Mouse (Mus musculus) stomach, embryonic 14.5 days (tissue): ENCODE measurements around the gene Kcna2. TPM values are rescaled to one million over a fixed set of nuclear protein-coding genes. Genes with fewer than 3 reads are reported as not detected.

Experiments used
- ATAC-seq: fragments of 200-750 bp; cut with Nextera tagmentation; 2 replicates; pipeline ENCODE4 v1.8.0; 2017; ENCODE audit warnings: low read depth, moderate TSS enrichment; ENCODE audit not compliant: insufficient number of reproducible peaks, insufficient read depth, low FRiP score
- H3K27ac ChIP-seq: fragments of 300-500 bp; sonication (generic); 2 replicates; pipeline ENCODE4 v1.5.1; 2014; ENCODE audit warnings: mild to moderate bottlenecking, low read length, moderate library complexity, mixed read lengths
- H3K27me3 ChIP-seq: fragments of 300-500 bp; sonication (generic); 2 replicates; pipeline ENCODE4 v1.6.1; 2014; ENCODE audit warnings: low read length, control low read depth, mixed read lengths; ENCODE audit not compliant: control insufficient read depth, insufficient read depth
- H3K36me3 ChIP-seq: fragments of 300-500 bp; sonication (generic); 2 replicates; pipeline ENCODE4 v1.6.1; 2014; ENCODE audit warnings: mild to moderate bottlenecking, control low read depth, low read length, moderate library complexity, mixed read lengths; ENCODE audit not compliant: control insufficient read depth, insufficient read depth
- H3K4me1 ChIP-seq: fragments of 300-500 bp; sonication (generic); 2 replicates; pipeline ENCODE4 v1.6.1; 2014; ENCODE audit warnings: low read length, control low read depth, mixed read lengths; ENCODE audit not compliant: control insufficient read depth, insufficient read depth
- H3K4me2 ChIP-seq: fragments of 300-500 bp; sonication (generic); replicated peaks from 2 replicates; pipeline ENCODE4 v1.6.1; 2014; ENCODE audit warnings: low read depth, low read length, control low read depth
- H3K4me3 ChIP-seq: fragments of 300-500 bp; sonication (generic); 2 replicates; pipeline ENCODE4 v1.5.1; 2014; ENCODE audit warnings: low read depth, low read length, control low read depth
- H3K9ac ChIP-seq: fragments of 300-500 bp; sonication (generic); replicated peaks from 2 replicates; pipeline ENCODE4 v1.6.1; 2014; ENCODE audit warnings: low read depth, mild to moderate bottlenecking, control low read depth, low read length, moderate library complexity, mixed read lengths
- H3K9me3 ChIP-seq: fragments of 300-500 bp; sonication (generic); 2 replicates; pipeline ENCODE4 v1.6.1; 2016; ENCODE audit warnings: low read depth, low read length, control low read depth; ENCODE audit not compliant: control insufficient read depth
- WGBS: fragments of 180-500 bp; shearing (Covaris S2); extraction: QIAGEN DNeasy Blood & Tissue Kit; methylation state at CpG from one replicate; pipeline ENCODE4 v1.1.7; 2014; 5-methylcytosine and 5-hydroxymethylcytosine counted together
- polyA plus RNA-seq: library from polyadenylated mRNA; unstranded; fragments of >200 nt; fragmentation: Nextera tagmentation; extraction: Ambion mirVana; gene quantifications from 2 replicates; pipeline ENCODE4 v1.2.1, GENCODE M21; 2014

Gene Kcna2
- polyA plus RNA-seq, 1 experiment from 2014 or later = 0.14 TPM

DNA sequence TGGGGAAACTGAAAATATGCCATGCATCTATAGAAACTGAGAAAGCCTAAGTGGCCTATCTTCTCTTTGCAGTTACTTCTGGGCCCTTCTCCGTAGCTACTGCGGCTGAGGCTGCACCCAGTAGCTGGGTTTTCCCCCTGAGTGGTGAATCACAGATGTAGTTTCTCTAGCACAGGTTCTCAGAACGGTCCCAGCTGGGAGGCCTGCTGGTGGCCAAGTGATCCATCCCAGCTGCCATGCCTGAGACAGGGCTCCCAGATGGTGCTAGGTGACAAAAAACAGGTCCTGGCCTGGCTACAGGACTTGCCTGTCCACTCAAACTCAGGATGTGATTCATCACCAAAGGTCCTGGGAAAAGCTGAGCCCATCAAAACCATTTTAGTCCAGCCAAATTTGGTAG is 24.3 kb upstream of the Kcna2 start:
- no peaks in the 10 kb centered on the region for H3K4me1 ChIP-seq
- H3K9ac ChIP-seq = no peak overlapping the region
- no peaks in the 10 kb centered on the region for H3K36me3 ChIP-seq
- WGBS = 38% methylated on average over 3 of the region's 3 CpGs
- no peak overlapping the region for H3K27ac ChIP-seq
- no peak overlapping the region for H3K4me3 ChIP-seq
- no peaks in the 10 kb centered on the region for H3K27me3 ChIP-seq
- H3K9me3 ChIP-seq = no peaks in the 10 kb centered on the region
- ATAC-seq = peak; percentile 37; the same call in 1 of the 2 replicates
- H3K4me2 ChIP-seq = no peak overlapping the region

DNA sequence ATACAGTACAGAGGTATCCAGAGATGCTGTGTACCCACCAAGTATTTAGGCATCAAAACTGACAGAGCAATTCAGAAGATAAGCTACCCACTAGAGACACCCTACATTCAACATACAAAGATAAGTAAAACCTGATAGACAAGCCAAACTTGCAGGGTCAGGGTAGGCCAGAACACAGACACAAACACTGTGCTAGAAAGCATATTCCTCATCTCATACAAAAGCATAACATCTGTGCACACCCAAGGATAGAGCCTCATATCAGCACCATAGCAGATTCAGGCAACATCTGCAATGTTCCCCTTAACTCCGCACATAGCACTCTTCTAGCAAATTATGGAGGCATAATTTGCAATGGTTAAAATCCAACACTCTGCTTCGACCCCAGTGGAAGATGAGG is 23.8 kb upstream of the Kcna2 start:
- no peaks in the 10 kb centered on the region for H3K9me3 ChIP-seq
- WGBS = 74% methylated on average over 2 of the region's 2 CpGs
- ATAC-seq = no peak
- H3K4me1 ChIP-seq = no peaks in the 10 kb centered on the region
- H3K36me3 ChIP-seq = no peaks in the 10 kb centered on the region
- H3K4me3 ChIP-seq = no peak overlapping the region
- no peak overlapping the region for H3K9ac ChIP-seq
- H3K27ac ChIP-seq = no peak overlapping the region
- H3K4me2 ChIP-seq = no peak overlapping the region
- H3K27me3 ChIP-seq = no peaks in the 10 kb centered on the region

DNA sequence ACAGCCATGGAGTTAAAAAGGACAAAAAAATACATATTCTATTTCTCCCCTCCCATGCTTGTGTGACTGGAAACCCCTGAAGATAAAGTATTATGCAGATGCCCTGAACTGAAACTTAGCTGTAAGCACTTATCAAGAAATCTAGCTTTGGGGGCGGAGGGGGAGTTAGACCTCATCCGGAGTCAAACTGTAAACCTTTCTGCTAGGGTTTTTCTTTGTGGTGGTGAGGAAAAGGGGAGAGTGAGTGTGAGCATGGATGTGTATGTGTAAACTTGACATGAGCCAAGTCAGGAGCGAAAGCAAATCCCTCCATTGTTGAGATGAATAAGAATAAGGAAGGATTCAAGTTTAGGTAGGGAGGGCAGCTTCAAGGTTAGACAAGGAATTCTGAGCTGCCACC is 20.1 kb upstream of the Kcna2 start:
- Histone ChIP-seq H3K27ac (no peak overlapping the region), H3K4me1 (no peaks in the 10 kb centered on the region), H3K9me3 (no peaks in the 10 kb centered on the region), H3K27me3 (no peaks in the 10 kb centered on the region), H3K9ac (no peak overlapping the region), H3K4me2 (no peak overlapping the region), H3K36me3 (no peaks in the 10 kb centered on the region), H3K4me3 (no peak overlapping the region)
- WGBS = 82% methylated on average over 3 of the region's 3 CpGs
- no peak for ATAC-seq

DNA sequence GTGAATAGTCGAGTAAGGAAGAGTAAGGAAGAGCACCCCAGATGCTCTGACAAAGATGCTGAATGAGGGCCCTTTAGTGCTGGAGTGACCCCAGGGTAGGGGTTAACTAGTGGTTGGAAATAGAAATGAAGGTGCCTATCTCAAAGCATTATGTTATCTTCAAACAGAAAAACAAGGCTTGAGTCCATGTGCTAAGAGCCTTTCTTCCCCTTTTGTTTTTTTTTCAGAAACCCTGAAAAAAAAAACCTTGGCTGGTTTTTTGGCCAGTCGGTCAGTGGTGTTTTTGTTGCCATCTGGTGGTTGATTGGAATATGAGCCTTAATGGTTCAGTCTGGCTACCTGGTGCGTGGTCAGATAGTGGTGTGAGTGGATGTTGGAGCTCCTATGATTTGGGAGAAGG is 19.7 kb upstream of the Kcna2 start:
- Histone ChIP-seq H3K4me1 (no peaks in the 10 kb centered on the region), H3K27me3 (no peaks in the 10 kb centered on the region), H3K9me3 (no peaks in the 10 kb centered on the region), H3K9ac (no peak overlapping the region), H3K36me3 (no peaks in the 10 kb centered on the region), H3K4me3 (no peak overlapping the region), H3K4me2 (no peak overlapping the region), H3K27ac (no peak overlapping the region)
- WGBS = 28% methylated on average over 3 of the region's 3 CpGs
- no peak for ATAC-seq

DNA sequence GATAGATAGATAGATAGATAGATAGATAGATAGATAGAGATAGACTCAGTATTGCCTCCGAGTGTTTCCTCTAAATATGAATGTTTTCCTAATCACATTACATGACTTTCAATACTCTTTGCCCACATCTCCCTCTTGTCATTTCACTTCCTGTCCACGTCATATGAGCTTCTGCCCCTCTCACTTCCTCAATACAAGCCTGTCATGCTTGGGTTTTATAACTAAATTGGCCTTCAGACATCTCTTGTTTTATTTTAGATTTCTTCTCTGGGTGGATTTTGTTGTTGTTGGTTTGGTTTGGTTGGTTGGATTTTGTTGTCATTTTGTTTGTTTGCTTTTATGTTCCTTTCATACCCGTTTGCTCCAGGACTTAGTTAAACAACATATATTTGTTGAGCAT is 16.4 kb upstream of the Kcna2 start:
- H3K4me1 ChIP-seq = no peaks in the 10 kb centered on the region
- no peak overlapping the region for H3K4me2 ChIP-seq
- no peak overlapping the region for H3K27ac ChIP-seq
- no peak overlapping the region for H3K4me3 ChIP-seq
- WGBS = 71% methylated on average over 3 of the region's 3 CpGs
- no peak overlapping the region for H3K9ac ChIP-seq
- ATAC-seq = no peak
- no peaks in the 10 kb centered on the region for H3K36me3 ChIP-seq
- H3K27me3 ChIP-seq = no peaks in the 10 kb centered on the region
- no peaks in the 10 kb centered on the region for H3K9me3 ChIP-seq

DNA sequence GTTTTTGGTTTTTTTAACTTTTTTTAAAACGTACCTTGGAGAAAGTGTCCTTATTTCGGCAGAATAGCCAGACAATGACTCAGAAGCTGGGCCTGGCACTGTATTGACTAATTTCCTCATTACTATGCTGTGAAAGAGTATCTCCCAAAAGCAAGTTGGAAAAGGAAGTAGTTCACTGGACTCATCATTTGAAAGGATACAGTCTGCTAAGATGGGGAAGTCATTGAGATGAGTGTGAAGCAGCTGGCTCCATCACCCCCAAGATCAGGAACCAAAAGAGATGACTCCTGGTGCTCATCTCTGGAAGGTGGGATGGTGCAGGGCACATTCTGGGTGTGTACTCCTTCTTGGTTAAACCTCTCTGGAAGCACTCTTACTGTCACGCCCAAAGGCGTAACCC is 13.5 kb upstream of the Kcna2 start:
- Histone ChIP-seq H3K4me3 (no peak overlapping the region), H3K4me1 (no peaks in the 10 kb centered on the region), H3K4me2 (no peak overlapping the region), H3K9ac (no peak overlapping the region), H3K27me3 (no peaks in the 10 kb centered on the region), H3K27ac (no peak overlapping the region), H3K36me3 (no peaks in the 10 kb centered on the region), H3K9me3 (no peaks in the 10 kb centered on the region)
- ATAC-seq = no peak
- 92% methylated on average over 4 of the region's 4 CpGs for WGBS

DNA sequence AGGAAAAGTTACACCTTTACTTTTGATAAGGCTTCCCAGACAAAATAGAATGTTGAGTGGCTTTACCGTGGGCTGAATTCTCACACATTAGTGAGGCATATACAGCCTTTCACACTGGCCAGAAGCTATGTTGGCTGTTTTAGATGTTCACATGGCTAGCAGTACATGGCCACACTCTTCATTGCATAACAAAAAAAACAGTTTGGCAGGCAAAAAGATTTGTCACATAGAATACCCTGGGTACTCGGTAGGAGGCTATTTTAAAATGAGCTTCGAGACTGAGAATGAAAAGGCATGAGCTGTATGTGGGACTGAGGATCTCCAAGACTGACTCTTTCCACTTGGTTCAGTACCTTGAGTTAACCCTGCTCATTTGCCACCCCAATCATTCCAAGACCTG is 12.1 kb upstream of the Kcna2 start:
- Histone ChIP-seq H3K9me3 (no peaks in the 10 kb centered on the region), H3K4me3 (no peak overlapping the region), H3K36me3 (no peaks in the 10 kb centered on the region), H3K4me2 (no peak overlapping the region), H3K9ac (no peak overlapping the region), H3K4me1 (no peaks in the 10 kb centered on the region), H3K27ac (no peak overlapping the region), H3K27me3 (no peaks in the 10 kb centered on the region)
- 93% methylated on average over 3 of the region's 3 CpGs for WGBS
- ATAC-seq = no peak

DNA sequence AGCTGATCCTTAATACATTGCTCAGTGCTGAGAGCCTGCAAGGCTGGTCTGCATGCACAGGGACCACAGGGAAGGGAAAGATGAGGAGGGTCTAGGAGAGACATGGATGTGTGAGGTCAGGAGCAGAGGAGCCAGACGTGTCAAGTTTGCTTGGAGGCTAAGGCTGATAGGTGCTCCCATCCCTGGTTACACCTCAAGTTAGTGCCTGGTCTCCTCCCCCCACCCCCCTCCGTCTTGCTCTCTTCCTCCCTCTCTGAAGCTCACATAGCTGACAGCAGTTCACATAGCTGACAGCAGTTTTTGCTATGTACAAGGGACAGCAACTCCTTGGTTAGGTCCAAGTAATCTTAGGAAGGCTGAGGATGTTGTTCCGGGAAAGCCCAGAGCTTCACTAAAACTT is 11.5 kb upstream of the Kcna2 start:
- no peak overlapping the region for H3K4me3 ChIP-seq
- H3K27ac ChIP-seq = no peak overlapping the region
- H3K9ac ChIP-seq = no peak overlapping the region
- H3K4me2 ChIP-seq = no peak overlapping the region
- whole genome bisulfite sequencing = 47% methylated on average over 3 of the region's 3 CpGs
- no peaks in the 10 kb centered on the region for H3K9me3 ChIP-seq
- no peaks in the 10 kb centered on the region for H3K27me3 ChIP-seq
- no peaks in the 10 kb centered on the region for H3K4me1 ChIP-seq
- no peaks in the 10 kb centered on the region for H3K36me3 ChIP-seq
- ATAC-seq = no peak

DNA sequence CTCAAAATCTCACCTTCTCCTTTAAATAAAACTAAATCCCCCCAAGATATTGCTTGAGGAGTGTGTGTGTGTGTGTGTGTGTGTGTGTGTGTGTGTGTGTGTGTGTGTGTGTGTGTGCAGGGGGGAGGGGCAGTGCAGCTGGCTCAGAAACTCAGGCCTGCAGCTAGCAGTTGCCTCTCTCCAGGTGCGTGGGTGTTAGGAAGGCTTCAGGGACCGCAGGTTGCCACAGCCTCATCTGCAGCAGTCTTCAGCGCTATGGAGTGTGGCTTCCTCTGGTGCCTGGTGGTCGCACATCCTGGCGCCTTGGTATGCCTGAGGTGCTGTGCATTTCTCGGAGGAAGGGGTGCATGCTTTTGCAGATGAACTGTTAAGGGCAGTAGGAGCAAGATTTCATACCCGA is 10.9 kb upstream of the Kcna2 start:
- Histone ChIP-seq H3K4me2 (no peak overlapping the region), H3K27ac (no peak overlapping the region), H3K36me3 (no peaks in the 10 kb centered on the region), H3K4me3 (no peak overlapping the region), H3K9ac (no peak overlapping the region), H3K27me3 (no peaks in the 10 kb centered on the region), H3K9me3 (no peaks in the 10 kb centered on the region), H3K4me1 (no peaks in the 10 kb centered on the region)
- no peak for ATAC-seq
- WGBS = 63% methylated on average over 7 of the region's 7 CpGs
